Mouse (Mus musculus) stomach, embryonic 14.5 days (tissue): ENCODE measurements at regions not wholly inside any gene's neighbourhood (a gene's known extent, or its start where the extent isn't known, plus 50 kb on each side); places are given as distances from the start of the nearest gene placed in this dataset.

Experiments
- ATAC-seq: fragments of 200-750 bp; cut with Nextera tagmentation; 2 replicates; pipeline ENCODE4 v1.8.0; 2017; ENCODE audit warnings: low read depth, moderate TSS enrichment; ENCODE audit not compliant: insufficient number of reproducible peaks, insufficient read depth, low FRiP score
- H3K27ac ChIP-seq: fragments of 300-500 bp; sonication (generic); 2 replicates; pipeline ENCODE4 v1.5.1; 2014; ENCODE audit warnings: mild to moderate bottlenecking, low read length, moderate library complexity, mixed read lengths
- H3K27me3 ChIP-seq: fragments of 300-500 bp; sonication (generic); 2 replicates; pipeline ENCODE4 v1.6.1; 2014; ENCODE audit warnings: low read length, control low read depth, mixed read lengths; ENCODE audit not compliant: control insufficient read depth, insufficient read depth
- H3K36me3 ChIP-seq: fragments of 300-500 bp; sonication (generic); 2 replicates; pipeline ENCODE4 v1.6.1; 2014; ENCODE audit warnings: mild to moderate bottlenecking, control low read depth, low read length, moderate library complexity, mixed read lengths; ENCODE audit not compliant: control insufficient read depth, insufficient read depth
- H3K4me1 ChIP-seq: fragments of 300-500 bp; sonication (generic); 2 replicates; pipeline ENCODE4 v1.6.1; 2014; ENCODE audit warnings: low read length, control low read depth, mixed read lengths; ENCODE audit not compliant: control insufficient read depth, insufficient read depth
- H3K4me2 ChIP-seq: fragments of 300-500 bp; sonication (generic); replicated peaks from 2 replicates; pipeline ENCODE4 v1.6.1; 2014; ENCODE audit warnings: low read depth, low read length, control low read depth
- H3K4me3 ChIP-seq: fragments of 300-500 bp; sonication (generic); 2 replicates; pipeline ENCODE4 v1.5.1; 2014; ENCODE audit warnings: low read depth, low read length, control low read depth
- H3K9ac ChIP-seq: fragments of 300-500 bp; sonication (generic); replicated peaks from 2 replicates; pipeline ENCODE4 v1.6.1; 2014; ENCODE audit warnings: low read depth, mild to moderate bottlenecking, control low read depth, low read length, moderate library complexity, mixed read lengths
- H3K9me3 ChIP-seq: fragments of 300-500 bp; sonication (generic); 2 replicates; pipeline ENCODE4 v1.6.1; 2016; ENCODE audit warnings: low read depth, low read length, control low read depth; ENCODE audit not compliant: control insufficient read depth
- WGBS: fragments of 180-500 bp; shearing (Covaris S2); extraction: QIAGEN DNeasy Blood & Tissue Kit; methylation state at CpG from one replicate; pipeline ENCODE4 v1.1.7; 2014; 5-methylcytosine and 5-hydroxymethylcytosine counted together

- no peak for ATAC-seq
- Histone ChIP-seq H3K27me3 (no peaks in the 10 kb centered on the region), H3K27ac (no peak overlapping the region), H3K4me3 (no peak overlapping the region), H3K4me2 (no peak overlapping the region), H3K4me1 (no peaks in the 10 kb centered on the region), H3K9me3 (no peaks in the 10 kb centered on the region), H3K36me3 (no peaks in the 10 kb centered on the region), H3K9ac (no peak overlapping the region)
These were observed 178.2 kb upstream of the Klhl1 start for GRCm38 (mm10) chr14:96697086-96697485.

- WGBS = 67% methylated on average over 1 of the region's 1 CpGs
- no peak for ATAC-seq
These were observed 172.0 kb upstream of the Klhl1 start for GRCm38 (mm10) chr14:96690923-96691322.

GRCm38 (mm10) chr14:96683943-96684342 lies 165.0 kb upstream of the Klhl1 start:
- Histone ChIP-seq H3K27me3 (no peaks in the 10 kb centered on the region), H3K4me2 (no peak overlapping the region), H3K4me3 (no peak overlapping the region), H3K36me3 (no peaks in the 10 kb centered on the region), H3K27ac (no peak overlapping the region), H3K4me1 (no peaks in the 10 kb centered on the region), H3K9me3 (no peaks in the 10 kb centered on the region), H3K9ac (no peak overlapping the region)
- 71% methylated on average over 5 of the region's 5 CpGs for WGBS
- no peak for ATAC-seq

More at GRCm38 (mm10) chr14:96690923-96691322, 172.0 kb upstream of the Klhl1 start:
- Histone ChIP-seq H3K4me2 (no peak overlapping the region), H3K36me3 (no peaks in the 10 kb centered on the region), H3K4me1 (no peaks in the 10 kb centered on the region), H3K4me3 (no peak overlapping the region), H3K27me3 (no peaks in the 10 kb centered on the region), H3K9me3 (no peaks in the 10 kb centered on the region), H3K9ac (no peak overlapping the region), H3K27ac (no peak overlapping the region)

- no peaks in the 10 kb centered on the region for H3K4me1 ChIP-seq
- WGBS = 60% methylated on average over 3 of the region's 3 CpGs
These were observed 162.8 kb upstream of the Klhl1 start for GRCm38 (mm10) chr14:96681740-96682139.

GRCm38 (mm10) chr14:96676213-96676612 lies 157.3 kb upstream of the Klhl1 start:
- Histone ChIP-seq H3K4me3 (no peak overlapping the region), H3K9me3 (no peaks in the 10 kb centered on the region), H3K27me3 (no peaks in the 10 kb centered on the region), H3K4me1 (no peaks in the 10 kb centered on the region), H3K9ac (no peak overlapping the region), H3K4me2 (no peak overlapping the region), H3K36me3 (no peaks in the 10 kb centered on the region), H3K27ac (no peak overlapping the region)
- WGBS = 70% methylated on average over 1 of the region's 1 CpGs
- no peak for ATAC-seq

More at GRCm38 (mm10) chr14:96681740-96682139, 162.8 kb upstream of the Klhl1 start:
- H3K4me2 ChIP-seq = no peak overlapping the region
- no peaks in the 10 kb centered on the region for H3K9me3 ChIP-seq
- H3K9ac ChIP-seq = no peak overlapping the region
- H3K27me3 ChIP-seq = no peaks in the 10 kb centered on the region
- no peak for ATAC-seq
- H3K4me3 ChIP-seq = no peak overlapping the region
- H3K36me3 ChIP-seq = no peaks in the 10 kb centered on the region
- no peak overlapping the region for H3K27ac ChIP-seq

- no peak overlapping the region for H3K4me2 ChIP-seq
- no peaks in the 10 kb centered on the region for H3K36me3 ChIP-seq
- H3K9ac ChIP-seq = no peak overlapping the region
- no peaks in the 10 kb centered on the region for H3K4me1 ChIP-seq
- H3K4me3 ChIP-seq = no peak overlapping the region
- no peak for ATAC-seq
- H3K27ac ChIP-seq = no peak overlapping the region
- H3K27me3 ChIP-seq = no peaks in the 10 kb centered on the region
- no peaks in the 10 kb centered on the region for H3K9me3 ChIP-seq
- 74% methylated on average over 2 of the region's 2 CpGs for WGBS
These were observed 149.7 kb upstream of the Klhl1 start for GRCm38 (mm10) chr14:96668635-96669034.

GRCm38 (mm10) chr14:96656500-96656899 lies 137.6 kb upstream of the Klhl1 start:
- WGBS = 100% methylated on average over 1 of the region's 1 CpGs
- H3K9me3 ChIP-seq = no peaks in the 10 kb centered on the region
- H3K9ac ChIP-seq = no peak overlapping the region
- H3K4me2 ChIP-seq = no peak overlapping the region
- no peaks in the 10 kb centered on the region for H3K27me3 ChIP-seq
- no peak overlapping the region for H3K4me3 ChIP-seq
- H3K4me1 ChIP-seq = no peaks in the 10 kb centered on the region
- no peaks in the 10 kb centered on the region for H3K36me3 ChIP-seq
- H3K27ac ChIP-seq = no peak overlapping the region
- no peak for ATAC-seq

GRCm38 (mm10) chr14:96630291-96630690 lies 111.4 kb upstream of the Klhl1 start:
- no peak for ATAC-seq
- H3K27ac ChIP-seq = no peak overlapping the region
- no peak overlapping the region for H3K4me3 ChIP-seq
- WGBS = 61% methylated on average over 2 of the region's 2 CpGs
- H3K9me3 ChIP-seq = no peaks in the 10 kb centered on the region
- H3K27me3 ChIP-seq = no peaks in the 10 kb centered on the region
- no peaks in the 10 kb centered on the region for H3K4me1 ChIP-seq
- H3K36me3 ChIP-seq = no peaks in the 10 kb centered on the region
- no peak overlapping the region for H3K9ac ChIP-seq
- H3K4me2 ChIP-seq = no peak overlapping the region

- Histone ChIP-seq H3K9ac (no peak overlapping the region), H3K4me2 (no peak overlapping the region), H3K9me3 (no peaks in the 10 kb centered on the region), H3K27ac (no peak overlapping the region), H3K27me3 (no peaks in the 10 kb centered on the region), H3K36me3 (no peaks in the 10 kb centered on the region), H3K4me3 (no peak overlapping the region), H3K4me1 (no peaks in the 10 kb centered on the region)
- ATAC-seq = no peak
- WGBS = 78% methylated on average over 4 of the region's 4 CpGs
These were observed 87.8 kb upstream of the Klhl1 start for GRCm38 (mm10) chr14:96606736-96607135.
